Mouse (Mus musculus) adrenal gland, adult (tissue): ENCODE results near the gene Rps19bp1.
A peak's percentile ranks its signal among the peaks of the same experiment; 100 is the strongest.

Experiments
- DNase-seq, 2 experiments: peaks; one replicate each; pipeline ENCODE4 v3.0.0; 2022 to 2023; ENCODE audit warnings: low spot score in 1 of 2; ENCODE audit not compliant: inconsistent age in 2 of 2

Gene Rps19bp1

DNA sequence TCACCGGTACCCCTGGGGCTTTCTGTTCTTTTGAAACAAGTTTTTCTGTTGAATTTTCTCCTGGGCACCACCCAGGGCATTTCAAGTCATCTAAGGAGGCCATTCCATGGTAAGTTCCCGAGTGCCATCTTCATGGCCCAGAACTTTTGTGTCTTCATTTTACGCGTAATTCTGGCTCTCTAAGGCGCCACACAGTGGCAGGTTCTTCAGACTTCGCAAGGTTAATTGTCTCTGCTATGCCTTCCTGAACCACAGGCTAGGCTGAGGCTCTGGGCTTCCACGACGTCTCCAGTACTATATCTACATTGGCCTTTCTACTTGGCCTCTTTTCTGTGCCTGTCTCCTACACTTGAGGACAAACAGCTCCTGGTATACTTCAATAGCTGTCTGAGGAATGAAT lies 43.1 kb downstream of the Rps19bp1 start:
- no peak for DNase-seq

DNA sequence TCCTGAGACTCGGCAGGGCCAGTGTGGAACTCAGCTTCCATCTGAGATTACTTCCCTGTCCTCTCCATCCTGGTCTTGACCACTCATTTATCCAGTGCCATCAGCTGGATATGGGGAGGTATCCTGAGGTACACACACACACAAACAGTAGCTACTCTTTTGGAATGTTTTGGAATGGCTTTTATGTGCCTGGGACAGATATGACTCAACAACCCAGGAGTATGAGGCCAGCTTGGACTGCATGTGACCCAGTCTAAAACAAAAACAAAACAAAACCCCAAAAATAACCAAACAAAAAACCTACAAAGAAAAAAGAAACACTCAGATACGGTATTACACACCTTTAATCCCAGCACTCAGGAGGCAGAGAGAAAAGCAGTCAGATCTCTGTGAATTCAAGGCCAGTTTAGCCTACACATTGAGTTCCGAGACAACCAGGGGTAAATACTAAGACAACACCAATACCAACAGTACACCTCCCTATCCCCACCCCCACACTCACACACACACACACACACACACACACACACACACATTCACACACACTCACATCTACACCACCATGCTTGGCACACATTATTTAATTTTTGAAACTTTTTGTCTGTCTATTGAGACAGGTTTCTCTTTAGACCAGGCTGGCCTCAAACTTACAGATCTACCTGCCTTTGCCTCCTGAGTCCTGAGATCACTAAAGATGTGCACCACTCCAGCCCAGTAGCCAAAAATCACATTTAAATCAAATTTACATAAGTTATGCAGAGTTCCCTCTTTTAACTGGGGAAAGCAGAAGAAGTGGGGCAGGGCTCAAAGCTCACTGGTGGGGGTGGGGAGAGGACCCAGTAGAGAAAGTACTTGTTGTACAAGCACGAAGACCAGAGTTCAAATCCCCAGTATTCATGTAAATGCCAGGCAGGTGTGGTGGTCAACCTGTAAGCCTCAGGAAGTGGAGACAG lies 44.1 kb downstream of the Rps19bp1 start:
- DNase-seq = no peak

DNA sequence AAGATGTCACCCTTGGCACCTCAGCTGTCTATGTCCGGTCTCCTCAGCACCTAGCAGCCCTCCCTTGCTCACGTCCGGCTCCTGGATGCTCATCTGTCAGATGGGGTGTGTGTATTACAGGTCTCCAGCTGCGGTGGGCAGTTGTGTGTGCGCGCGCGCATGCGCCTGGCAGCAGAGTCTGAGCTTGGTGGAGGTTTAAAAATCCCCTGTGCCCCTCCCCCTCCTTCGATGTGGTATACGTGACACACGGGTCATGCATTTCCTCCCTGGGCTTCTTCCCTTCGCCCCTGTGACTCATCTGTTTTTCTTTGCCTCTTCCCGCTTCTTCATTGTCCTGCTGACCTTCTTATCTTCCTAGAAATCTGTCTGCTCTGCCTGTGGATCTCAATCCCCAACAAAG lies 44.9 kb downstream of the Rps19bp1 start:
- peak; percentile 34 to 57 for DNase-seq

DNA sequence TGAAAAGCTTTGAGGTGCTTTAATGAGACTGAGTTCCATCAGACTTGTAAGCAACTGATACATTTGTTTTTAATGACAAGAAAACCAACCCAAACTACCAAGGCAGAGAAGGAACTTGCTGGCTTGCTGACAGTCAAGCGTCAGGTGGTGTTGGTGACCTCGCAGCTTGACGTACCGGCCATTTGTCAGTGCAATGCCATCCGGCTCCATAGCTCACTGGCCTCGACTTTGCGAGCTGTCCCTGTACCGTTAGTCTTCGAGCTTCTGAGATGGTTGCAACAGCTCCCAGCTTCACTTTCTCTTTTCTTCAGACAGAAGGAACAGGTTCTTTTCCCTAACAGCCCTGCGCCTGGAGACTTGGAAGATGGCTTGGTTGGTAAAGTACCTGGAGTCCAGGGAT lies 46.6 kb downstream of the Rps19bp1 start:
- DNase-seq = peak; percentile 42 to 66

DNA sequence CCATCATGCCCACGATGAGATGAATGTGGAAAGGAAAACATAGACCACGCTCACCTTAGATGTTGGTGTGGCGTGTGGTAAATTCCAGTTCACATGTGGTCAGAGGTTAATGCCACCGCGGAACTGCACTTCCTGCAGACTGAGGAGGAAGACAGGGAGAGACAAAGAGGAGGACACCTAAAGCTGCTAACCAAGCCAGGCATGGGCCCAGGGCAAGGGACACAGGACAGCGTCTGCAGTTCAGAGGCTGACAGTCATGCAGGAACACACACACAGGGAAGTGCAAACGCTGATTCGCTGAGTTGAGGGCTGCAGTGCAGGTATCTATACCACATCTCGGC lies 47.7 kb downstream of the Rps19bp1 start:
- DNase-seq = no peak

DNA sequence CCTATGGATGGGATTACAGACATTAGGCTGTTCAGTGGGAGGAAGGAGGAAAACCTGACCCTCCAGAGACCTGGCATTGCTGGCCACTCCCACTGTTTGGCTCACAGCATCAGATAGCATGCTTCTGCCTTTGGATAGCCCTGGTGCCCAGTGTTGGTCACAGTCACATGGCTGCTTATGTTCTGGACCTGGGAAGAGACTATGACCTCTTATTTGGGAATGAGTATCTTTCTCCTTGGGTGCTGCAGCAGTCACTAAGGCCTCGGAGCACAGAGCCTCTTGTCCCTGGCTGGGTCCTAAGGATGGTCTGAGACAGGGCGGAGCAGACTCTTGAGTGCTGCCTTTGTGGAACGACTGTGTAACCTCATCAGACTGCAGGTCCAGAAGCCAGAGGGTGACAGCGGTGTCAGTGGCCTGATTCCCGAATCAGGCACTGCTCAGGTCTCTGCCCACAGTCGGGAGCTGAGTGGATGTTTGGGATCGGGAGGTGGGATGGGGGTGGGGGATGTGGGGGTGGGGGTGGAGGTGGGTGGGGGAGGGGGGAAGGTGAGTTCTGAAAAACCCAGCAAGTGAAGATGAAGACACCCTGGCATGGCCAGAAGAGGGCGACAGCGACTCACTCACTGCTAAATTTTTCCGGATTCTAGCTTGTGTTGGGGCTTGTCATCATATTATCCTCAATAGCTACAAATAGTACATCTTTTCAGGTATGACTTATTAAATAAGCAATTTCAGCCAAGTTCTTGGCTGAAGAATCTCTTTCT lies 48.2 kb downstream of the Rps19bp1 start:
- DNase-seq = peak in 1 of 2 experiments; percentile 63

DNA sequence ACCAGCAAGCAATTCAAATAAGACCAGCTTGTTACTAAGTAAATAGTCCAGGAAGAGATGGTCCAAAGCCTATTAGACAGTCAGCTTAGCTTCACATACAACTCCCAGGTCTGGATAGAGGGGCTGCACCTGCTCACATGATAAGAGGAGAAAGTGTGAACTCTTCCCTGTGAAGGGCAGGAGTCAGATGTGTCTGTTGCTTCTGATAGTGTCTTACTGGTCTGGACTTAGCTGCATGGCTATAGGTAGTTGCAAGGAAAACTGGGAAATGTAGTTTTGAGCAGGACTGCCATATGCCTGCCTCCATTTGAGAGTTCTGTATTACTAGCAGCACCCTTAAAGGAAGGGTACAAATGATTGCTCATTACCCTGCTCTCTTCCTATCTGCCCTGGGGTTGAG lies 50.4 kb downstream of the Rps19bp1 start:
- no peak for DNase-seq
